Mouse (Mus musculus) C2C12 (cell line): Measurements from ENCODE around the gene Colgalt2. TPM values are rescaled to one million over a fixed set of nuclear protein-coding genes. Genes with fewer than 3 reads are reported as not detected.

Experiments used
- H3K27me3 ChIP-seq: one replicate; pipeline ENCODE4 v1.6.1; 2011; ENCODE audit not compliant: control insufficient read depth, insufficient read depth, insufficient read length
- H3K36me3 ChIP-seq: one replicate; pipeline ENCODE4 v1.6.1; 2011; ENCODE audit not compliant: control insufficient read depth, insufficient read depth
- H3K4me3 ChIP-seq: one replicate; pipeline ENCODE4 v1.5.1; 2011; ENCODE audit warnings: mild to moderate bottlenecking, control low read depth; ENCODE audit not compliant: poor library complexity, insufficient read depth, severe bottlenecking
- H3K79me2 ChIP-seq: one replicate; pipeline ENCODE4 v1.6.1; 2011; ENCODE audit not compliant: control insufficient read depth, insufficient read depth
- H3K79me3 ChIP-seq: one replicate; pipeline ENCODE4 v1.6.1; 2011; ENCODE audit warnings: low read depth, control low read depth
- H3ac ChIP-seq: one replicate; pipeline ENCODE3; 2011; ENCODE audit warnings: low read depth; ENCODE audit not compliant: control insufficient read depth, insufficient read length
- CEBPB ChIP-seq: IDR thresholded peaks from one replicate; pipeline ENCODE4 v1.6.1; 2011; ENCODE audit warnings: low read depth, mild to moderate bottlenecking, control low read depth, moderate library complexity
- CTCF ChIP-seq: IDR thresholded peaks from one replicate; pipeline ENCODE4 v1.5.1; 2011; ENCODE audit not compliant: control insufficient read depth, insufficient read depth, insufficient read length
- FOSL1 ChIP-seq: IDR thresholded peaks from one replicate; pipeline ENCODE4 v1.8.0; 2011; ENCODE audit warnings: mild to moderate bottlenecking, low read length; ENCODE audit not compliant: poor library complexity, insufficient read depth, severe bottlenecking
- MAX ChIP-seq: IDR thresholded peaks from one replicate; pipeline ENCODE4 v1.6.1; 2011; ENCODE audit warnings: mild to moderate bottlenecking, control low read depth
- MYOD1 ChIP-seq: IDR thresholded peaks from one replicate; pipeline ENCODE4 v1.6.1; 2011; ENCODE audit warnings: low read depth; ENCODE audit not compliant: control insufficient read depth, insufficient read length
- MYOG ChIP-seq: IDR thresholded peaks from one replicate; pipeline ENCODE4 v1.6.1; 2011; ENCODE audit not compliant: control insufficient read depth, insufficient read length; ENCODE audit errors: extremely low read depth
- USF1 ChIP-seq: IDR thresholded peaks from one replicate; pipeline ENCODE4 v1.6.1; 2011; ENCODE audit warnings: low read depth, mild to moderate bottlenecking, control low read depth, moderate library complexity
- polyA plus RNA-seq: library from polyadenylated mRNA; unstranded; fragments of >200 nt; fragmentation: generic; extraction: Trizol; gene quantifications from one replicate; pipeline ENCODE4 v1.2.1, GENCODE M21; 2012; ENCODE audit warnings: missing spikeins

The Colgalt2 gene
- polyA plus RNA-seq, 1 experiment: 0.02 TPM

- no peaks in the 10 kb centered on the region for H3K27me3 ChIP-seq
- no peak for TF ChIP-seq FOSL1
- no peak for TF ChIP-seq USF1
- no peak for TF ChIP-seq MAX
- TF ChIP-seq CTCF: no peak
- peak within 1 kb of the TSS; percentile 61 for H3K4me3 ChIP-seq
- H3K79me3 ChIP-seq: peaks cover 4% of the 10 kb centered on the region
- H3ac ChIP-seq: peak within 1 kb of the TSS; percentile 99
- peaks cover 21% of the 10 kb centered on the region for H3K79me2 ChIP-seq
- no peaks in the 10 kb centered on the region for H3K36me3 ChIP-seq
Observed at GRCm38 (mm10) chr1:152386188-152386835, 13.3 kb upstream of the Colgalt2 start, which contains the start of gene Tsen15. Gene Tsen15, minus strand, starts transcription at chr1:152386688.

GRCm38 (mm10) chr1:152389271-152389670 lies 10.4 kb upstream of the Colgalt2 start:
- no peaks in the 10 kb centered on the region for H3K27me3 ChIP-seq
- no peak for TF ChIP-seq MYOG
- peaks cover 2% of the 10 kb centered on the region for H3K79me3 ChIP-seq

GRCm38 (mm10) chr1:152394137-152394536 lies 5.5 kb upstream of the Colgalt2 start:
- Histone ChIP-seq H3K79me3 (no peaks in the 10 kb centered on the region), H3K4me3 (no peak overlapping the region), H3K79me2 (no peaks in the 10 kb centered on the region), H3ac (no peak overlapping the region), H3K36me3 (no peaks in the 10 kb centered on the region), H3K27me3 (no peaks in the 10 kb centered on the region)
- no peak for TF ChIP-seq MYOG
- no peak for TF ChIP-seq CTCF
- TF ChIP-seq MAX: no peak
- no peak for TF ChIP-seq MYOD1

More at GRCm38 (mm10) chr1:152389271-152389670, 10.4 kb upstream of the Colgalt2 start:
- H3K79me2 ChIP-seq: peaks cover 18% of the 10 kb centered on the region
- no peak overlapping the region for H3K4me3 ChIP-seq
- H3ac ChIP-seq: no peak overlapping the region
- no peaks in the 10 kb centered on the region for H3K36me3 ChIP-seq

- H3ac ChIP-seq: no peak overlapping the region
- peaks cover 6% of the 10 kb centered on the region for H3K27me3 ChIP-seq
- H3K79me3 ChIP-seq: no peaks in the 10 kb centered on the region
- no peak overlapping the region for H3K4me3 ChIP-seq
- H3K79me2 ChIP-seq: no peaks in the 10 kb centered on the region
- H3K36me3 ChIP-seq: no peaks in the 10 kb centered on the region
- TF ChIP-seq CEBPB (no peak), CTCF (no peak), FOSL1 (no peak), USF1 (no peak), MYOD1 (no peak), MYOG (no peak)
Observed at GRCm38 (mm10) chr1:152394956-152395515, 4.6 kb upstream of the Colgalt2 start.

GRCm38 (mm10) chr1:152398708-152399107 lies 922 bp upstream of the Colgalt2 start:
- Histone ChIP-seq H3K27me3 (peaks cover 23% of the 10 kb centered on the region), H3K4me3 (no peak overlapping the region), H3ac (no peak overlapping the region), H3K36me3 (no peaks in the 10 kb centered on the region), H3K79me2 (no peaks in the 10 kb centered on the region), H3K79me3 (no peaks in the 10 kb centered on the region)
- TF ChIP-seq MYOD1 (no peak), CTCF (no peak), MAX (no peak), USF1 (no peak)
